Mouse (Mus musculus) cortical plate, adult 2 months (tissue): ENCODE results near the gene Hist1h2aa. TPM values are rescaled to one million over a fixed set of nuclear protein-coding genes. Genes with fewer than 3 reads are reported as not detected.
A peak's percentile ranks its signal among the peaks of the same experiment; 100 is the strongest.

Experiments used
- H3K27ac ChIP-seq: fragments of 200-500 bp; 2 replicates; pipeline ENCODE4 v1.5.1; 2012; ENCODE audit warnings: low read length, control low read depth, inconsistent platforms; ENCODE audit not compliant: insufficient read depth
- H3K4me1 ChIP-seq: fragments of 200-500 bp; 2 replicates; pipeline ENCODE4 v1.6.1; 2011; ENCODE audit warnings: low read length; ENCODE audit not compliant: control insufficient read depth, insufficient read depth
- H3K4me3 ChIP-seq: fragments of 200-500 bp; 2 replicates; pipeline ENCODE4 v1.5.1; 2011; ENCODE audit warnings: mild to moderate bottlenecking, low read length, control low read depth; ENCODE audit not compliant: insufficient read depth
- CTCF ChIP-seq: fragments of 200-500 bp; IDR thresholded peaks from 2 replicates; pipeline ENCODE4 v1.5.1; 2011; ENCODE audit warnings: mild to moderate bottlenecking, control low read depth, low read length; ENCODE audit not compliant: insufficient read depth; ENCODE audit errors: extremely low read depth
- POLR2A ChIP-seq: fragments of 200-500 bp; IDR thresholded peaks from 2 replicates; pipeline ENCODE4 v1.6.1; 2011; ENCODE audit warnings: mild to moderate bottlenecking, low read length, control low read depth; ENCODE audit not compliant: insufficient read depth; ENCODE audit errors: extremely low read depth
- polyA plus RNA-seq: library from polyadenylated mRNA; depleted of rRNA; stranded (reverse); fragments of >200 nt; gene quantifications from 2 replicates; pipeline ENCODE4 v1.2.3, GENCODE M21; 2012; rRNA removed

Gene Hist1h2aa
- not detected in 2 replicates for polyA plus RNA-seq

GRCm38 (mm10) chr13:23934211-23934520 is at the start of gene Hist1h2aa:
Gene Hist1h2aa, plus strand, starts transcription at chr13:23934462.
- Histone ChIP-seq H3K4me3 (no peak within 1 kb of the TSS), H3K27ac (no peak within 1 kb of the TSS)
- TF ChIP-seq CTCF, result no peak

GRCm38 (mm10) chr13:23885540-23885939 is 48.7 kb upstream of the Hist1h2aa start:
- Histone ChIP-seq H3K4me3 (no peak overlapping the region), H3K4me1 (no peaks in the 10 kb centered on the region), H3K27ac (no peak overlapping the region)
- TF ChIP-seq CTCF, result peak; percentile 57
- TF ChIP-seq POLR2A, result no peak

More at GRCm38 (mm10) chr13:23934211-23934520, at the start of gene Hist1h2aa:
- H3K4me1 ChIP-seq, result no peaks in the 10 kb centered on the region

GRCm38 (mm10) chr13:23887026-23887725 is 47.1 kb upstream of the Hist1h2aa start:
- no peaks in the 10 kb centered on the region for H3K4me1 ChIP-seq
- no peak for TF ChIP-seq POLR2A
- H3K27ac ChIP-seq, result no peak overlapping the region
- no peak overlapping the region for H3K4me3 ChIP-seq

GRCm38 (mm10) chr13:23889011-23889605 is 45.2 kb upstream of the Hist1h2aa start:
- no peaks in the 10 kb centered on the region for H3K4me1 ChIP-seq
- TF ChIP-seq CTCF, result no peak
- no peak for TF ChIP-seq POLR2A
- no peak overlapping the region for H3K4me3 ChIP-seq
- no peak overlapping the region for H3K27ac ChIP-seq

- H3K27ac ChIP-seq, result no peak overlapping the region
- no peak overlapping the region for H3K4me3 ChIP-seq
- H3K4me1 ChIP-seq, result no peaks in the 10 kb centered on the region
- no peak for TF ChIP-seq CTCF
- no peak for TF ChIP-seq POLR2A
Measured at GRCm38 (mm10) chr13:23892592-23893268, 41.5 kb upstream of the Hist1h2aa start.

- H3K4me1 ChIP-seq, result no peaks in the 10 kb centered on the region
- TF ChIP-seq POLR2A (no peak), CTCF (no peak)
- H3K27ac ChIP-seq, result no peak overlapping the region
- no peak overlapping the region for H3K4me3 ChIP-seq
Measured at GRCm38 (mm10) chr13:23893269-23893593, 41.0 kb upstream of the Hist1h2aa start.

GRCm38 (mm10) chr13:23898242-23898641 is 36.0 kb upstream of the Hist1h2aa start:
- Histone ChIP-seq H3K4me3 (no peak overlapping the region), H3K27ac (no peak overlapping the region), H3K4me1 (no peaks in the 10 kb centered on the region)
- TF ChIP-seq POLR2A, result no peak
- TF ChIP-seq CTCF, result no peak

- no peak for TF ChIP-seq CTCF
- TF ChIP-seq POLR2A, result no peak
- Histone ChIP-seq H3K4me1 (no peaks in the 10 kb centered on the region), H3K27ac (no peak overlapping the region), H3K4me3 (no peak overlapping the region)
Measured at GRCm38 (mm10) chr13:23906906-23907305, 27.4 kb upstream of the Hist1h2aa start.

GRCm38 (mm10) chr13:23910121-23910520 is 24.1 kb upstream of the Hist1h2aa start:
- no peaks in the 10 kb centered on the region for H3K4me1 ChIP-seq
- TF ChIP-seq POLR2A (no peak), CTCF (no peak)
- H3K4me3 ChIP-seq, result no peak overlapping the region
- no peak overlapping the region for H3K27ac ChIP-seq

GRCm38 (mm10) chr13:23911335-23911734 is 22.9 kb upstream of the Hist1h2aa start:
- Histone ChIP-seq H3K4me3 (no peak overlapping the region), H3K27ac (no peak overlapping the region), H3K4me1 (no peaks in the 10 kb centered on the region)
- TF ChIP-seq CTCF (no peak), POLR2A (no peak)
